Mouse (Mus musculus): ENCODE measurements around the gene Dgkd. TPM values are rescaled to one million over a fixed set of nuclear protein-coding genes. Genes with fewer than 3 reads are reported as not detected.

The Dgkd gene
- polyA plus RNA-seq, 1 experiment = 34.0 TPM

DNA sequence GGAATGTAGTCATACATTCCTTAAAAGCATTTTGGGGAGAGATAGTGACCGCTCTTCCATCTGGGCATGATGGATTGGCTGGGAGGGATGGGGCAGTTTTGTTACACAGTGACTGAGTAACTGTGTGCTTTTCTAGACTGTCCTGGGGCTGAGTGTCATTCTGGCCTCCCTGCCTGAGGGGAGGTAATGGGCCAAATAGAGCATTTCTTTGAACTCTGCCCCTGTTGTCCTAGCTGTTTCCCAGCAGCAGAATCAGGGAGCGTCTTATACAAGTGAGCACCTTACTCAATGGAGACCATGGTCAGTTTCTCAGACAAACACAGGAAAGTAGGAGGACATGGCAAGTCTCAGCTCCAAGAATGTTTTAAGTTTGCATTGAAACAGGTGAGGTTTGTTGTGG, 43.8 kb downstream of the Dgkd start:
- TF ChIP-seq CTCF (IDR thresholded peaks at IDR 0.05; ENCODE audit: borderline replicate concordance, insufficient read depth, low read length) (no peak), POLR2A (IDR thresholded peaks at IDR 0.05; ENCODE audit: low read depth, low read length) (no peak)
- peaks cover 3% of the 10 kb centered on the region; the same call in 1 of the 2 replicates for H3K4me1 ChIP-seq (ENCODE audit: control insufficient read depth, insufficient read depth, low read length)
- H3K4me3 ChIP-seq (ENCODE audit: insufficient read depth, low read length) = no peak overlapping the region
- no peak overlapping the region for H3K27ac ChIP-seq (ENCODE audit: insufficient read depth, low read length)

DNA sequence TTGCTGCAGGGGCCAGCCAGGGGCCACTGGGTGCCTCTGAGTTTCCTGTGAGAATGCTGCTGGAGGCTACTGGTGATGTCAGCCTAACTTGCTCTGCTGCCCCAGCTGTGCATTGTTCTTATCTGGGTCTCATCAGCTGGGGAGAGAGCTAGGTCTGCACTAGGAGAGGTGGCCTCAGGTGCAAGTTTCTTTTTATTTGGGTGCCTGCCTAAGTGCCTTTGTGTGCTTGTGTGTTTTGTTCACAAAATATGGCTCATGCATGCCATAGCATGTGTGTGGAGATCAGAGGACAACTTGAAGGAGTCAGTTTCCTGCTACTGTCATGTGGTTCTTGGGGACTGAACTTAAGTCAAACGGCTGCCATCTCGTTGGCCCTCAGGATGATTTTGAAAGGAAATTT, 46.6 kb downstream of the Dgkd start:
- H3K4me3 ChIP-seq (ENCODE audit: insufficient read depth, low read length) = no peak overlapping the region
- peaks cover 3% of the 10 kb centered on the region; the same call in 1 of the 2 replicates for H3K4me1 ChIP-seq (ENCODE audit: control insufficient read depth, insufficient read depth, low read length)
- no peak for TF ChIP-seq CTCF (IDR thresholded peaks at IDR 0.05; ENCODE audit: borderline replicate concordance, insufficient read depth, low read length)

DNA sequence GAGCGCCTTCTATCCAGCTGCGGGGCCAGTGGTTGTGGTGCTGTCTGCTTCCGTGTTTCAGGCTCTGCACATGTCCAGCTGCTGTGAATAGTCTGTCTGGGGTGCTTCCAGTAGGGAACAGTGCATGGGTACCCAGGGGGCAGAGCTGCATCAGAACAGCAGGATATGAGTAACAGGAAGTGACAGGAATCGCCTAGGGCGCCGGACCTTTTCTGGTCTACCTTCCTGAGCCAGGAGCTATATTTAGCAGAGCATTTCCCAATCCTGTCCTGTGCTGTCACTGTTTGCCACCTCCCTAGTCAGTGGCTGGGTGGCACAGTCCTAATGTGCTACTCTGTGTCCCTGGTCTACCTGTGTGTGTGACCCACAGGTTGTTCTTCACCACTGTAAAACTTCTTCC, 47.9 kb downstream of the Dgkd start:
- no peak overlapping the region for H3K4me3 ChIP-seq (ENCODE audit: insufficient read depth, low read length)
- no peak overlapping the region for H3K27ac ChIP-seq (ENCODE audit: insufficient read depth, low read length)
- H3K4me1 ChIP-seq (ENCODE audit: control insufficient read depth, insufficient read depth, low read length) = peaks cover 3% of the 10 kb centered on the region; the same call in 1 of the 2 replicates
- TF ChIP-seq POLR2A (IDR thresholded peaks at IDR 0.05; ENCODE audit: low read depth, low read length) (no peak), CTCF (IDR thresholded peaks at IDR 0.05; ENCODE audit: borderline replicate concordance, insufficient read depth, low read length) (no peak)

More for the DNA sequence above, 46.6 kb downstream of the Dgkd start:
- no peak overlapping the region for H3K27ac ChIP-seq (ENCODE audit: insufficient read depth, low read length)

DNA sequence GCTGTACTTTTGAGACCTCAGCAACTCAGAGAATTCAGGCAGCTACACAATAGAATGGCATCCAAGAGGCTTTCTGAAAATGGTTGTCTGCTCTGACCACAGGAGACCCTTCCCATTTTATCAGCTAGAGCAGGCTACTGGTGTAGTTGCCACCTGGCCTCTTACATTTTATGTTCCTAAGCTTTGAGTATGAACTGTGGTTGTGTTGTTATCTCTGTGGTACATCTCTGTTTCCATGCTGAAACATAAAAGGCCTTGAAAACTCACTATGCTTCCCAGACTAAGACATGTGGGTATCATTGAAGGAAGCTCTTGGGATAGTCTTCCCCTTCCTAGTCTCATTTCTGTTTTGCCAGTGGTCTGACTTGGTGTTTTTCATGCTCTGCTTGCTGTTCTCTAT, 49.1 kb downstream of the Dgkd start:
- Histone ChIP-seq H3K4me3 (ENCODE audit: insufficient read depth, low read length) (no peak overlapping the region), H3K4me1 (ENCODE audit: control insufficient read depth, insufficient read depth, low read length) (peaks cover 3% of the 10 kb centered on the region; the same call in 1 of the 2 replicates), H3K27ac (ENCODE audit: insufficient read depth, low read length) (no peak overlapping the region)
- TF ChIP-seq POLR2A (IDR thresholded peaks at IDR 0.05; ENCODE audit: low read depth, low read length) (no peak), CTCF (IDR thresholded peaks at IDR 0.05; ENCODE audit: borderline replicate concordance, insufficient read depth, low read length) (no peak)

DNA sequence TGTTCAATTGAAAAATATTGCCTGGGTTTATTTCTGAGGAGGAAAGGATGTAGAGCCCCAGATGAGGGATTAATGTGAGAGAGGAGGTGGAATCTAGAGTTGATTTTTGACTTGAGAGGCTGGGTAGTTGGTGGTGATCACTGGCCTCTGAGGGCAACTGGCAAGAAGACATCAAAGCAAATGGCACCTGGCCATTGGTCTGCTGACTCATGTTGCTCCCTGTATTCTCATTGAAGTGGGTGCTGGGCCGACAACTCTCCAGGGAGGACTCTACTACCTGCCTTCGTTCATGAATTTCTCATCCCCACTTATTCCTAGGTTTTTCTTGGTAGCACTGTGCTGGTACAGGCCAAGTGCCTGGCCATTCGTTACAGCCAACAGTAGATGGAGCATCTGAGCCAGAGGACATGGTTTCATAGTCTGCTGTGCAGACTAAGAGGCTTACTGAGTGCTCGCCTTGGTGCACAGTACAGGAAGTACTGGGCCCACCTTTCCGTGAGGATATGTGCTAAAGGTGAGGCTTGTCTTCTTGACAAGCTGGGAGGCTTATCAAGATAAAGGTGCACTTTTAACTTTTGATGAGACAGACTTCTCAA, 53.4 kb downstream of the Dgkd start:
- no peak overlapping the region for H3K27ac ChIP-seq (ENCODE audit: insufficient read depth, low read length)
- H3K4me3 ChIP-seq (ENCODE audit: insufficient read depth, low read length) = no peak overlapping the region
- no peaks in the 10 kb centered on the region for H3K4me1 ChIP-seq (ENCODE audit: control insufficient read depth, insufficient read depth, low read length)
- TF ChIP-seq POLR2A (IDR thresholded peaks at IDR 0.05; ENCODE audit: low read depth, low read length) (no peak), CTCF (IDR thresholded peaks at IDR 0.05; ENCODE audit: borderline replicate concordance, insufficient read depth, low read length) (no peak)

- no peak overlapping the region for H3K27ac ChIP-seq (ENCODE audit: insufficient read depth, low read length)
- no peaks in the 10 kb centered on the region for H3K4me1 ChIP-seq (ENCODE audit: control insufficient read depth, insufficient read depth, low read length)
- TF ChIP-seq POLR2A (IDR thresholded peaks at IDR 0.05; ENCODE audit: low read depth, low read length) (no peak), CTCF (IDR thresholded peaks at IDR 0.05; ENCODE audit: borderline replicate concordance, insufficient read depth, low read length) (no peak)
- no peak overlapping the region for H3K4me3 ChIP-seq (ENCODE audit: insufficient read depth, low read length)
Observed at GRCm38 (mm10) chr1:87908006-87908405, 54.9 kb downstream of the Dgkd start.

- Histone ChIP-seq H3K4me3 (ENCODE audit: insufficient read depth, low read length) (no peak overlapping the region), H3K4me1 (ENCODE audit: control insufficient read depth, insufficient read depth, low read length) (no peaks in the 10 kb centered on the region), H3K27ac (ENCODE audit: insufficient read depth, low read length) (no peak overlapping the region)
- TF ChIP-seq CTCF (IDR thresholded peaks at IDR 0.05; ENCODE audit: borderline replicate concordance, insufficient read depth, low read length) = no peak
- TF ChIP-seq POLR2A (IDR thresholded peaks at IDR 0.05; ENCODE audit: low read depth, low read length) = no peak
Observed at GRCm38 (mm10) chr1:87908736-87909135, 55.6 kb downstream of the Dgkd start.

DNA sequence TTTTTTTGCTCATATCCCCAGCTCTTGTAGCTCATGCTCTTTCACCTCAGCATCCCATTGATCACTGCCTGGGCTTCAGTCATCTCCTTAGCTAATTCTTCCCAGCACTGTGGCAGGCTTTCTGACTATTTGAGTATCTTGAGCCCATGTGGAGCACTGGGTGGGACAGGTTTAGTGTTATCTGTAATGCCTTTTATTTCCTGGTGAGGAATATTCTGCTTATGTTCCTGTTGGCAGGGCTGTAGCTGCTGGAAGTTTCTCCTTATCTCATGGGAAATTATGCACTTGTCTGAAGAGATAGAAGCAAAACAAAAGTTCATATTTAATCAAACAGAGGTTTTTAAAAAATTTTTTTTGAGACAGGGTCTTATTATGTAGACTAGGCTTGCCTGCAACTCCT, 56.5 kb downstream of the Dgkd start:
- TF ChIP-seq POLR2A (IDR thresholded peaks at IDR 0.05; ENCODE audit: low read depth, low read length) (no peak), CTCF (IDR thresholded peaks at IDR 0.05; ENCODE audit: borderline replicate concordance, insufficient read depth, low read length) (no peak)
- Histone ChIP-seq H3K4me1 (ENCODE audit: control insufficient read depth, insufficient read depth, low read length) (no peaks in the 10 kb centered on the region), H3K27ac (ENCODE audit: insufficient read depth, low read length) (no peak overlapping the region), H3K4me3 (ENCODE audit: insufficient read depth, low read length) (no peak overlapping the region)

DNA sequence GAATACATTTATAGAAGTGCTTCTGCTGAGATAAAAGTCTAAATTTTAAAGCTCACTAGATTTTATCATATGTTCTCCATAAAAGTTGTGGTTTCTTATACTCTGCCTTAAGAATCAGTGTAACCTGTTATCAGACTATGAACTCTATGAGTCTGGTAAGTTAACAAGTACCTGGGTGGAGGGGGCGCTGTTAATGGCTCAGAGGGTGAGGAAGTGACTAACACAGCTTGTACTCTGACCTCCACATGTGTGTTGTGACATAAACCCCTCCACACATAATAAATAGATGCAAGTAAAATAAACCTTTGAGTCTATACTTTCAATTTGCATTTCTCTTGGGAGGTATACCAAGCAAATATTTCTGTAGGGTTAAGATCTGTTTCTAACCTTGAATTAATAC, 57.3 kb downstream of the Dgkd start:
- H3K4me1 ChIP-seq (ENCODE audit: control insufficient read depth, insufficient read depth, low read length) = no peaks in the 10 kb centered on the region
- H3K27ac ChIP-seq (ENCODE audit: insufficient read depth, low read length) = no peak overlapping the region
- H3K4me3 ChIP-seq (ENCODE audit: insufficient read depth, low read length) = no peak overlapping the region
- TF ChIP-seq POLR2A (IDR thresholded peaks at IDR 0.05; ENCODE audit: low read depth, low read length) (no peak), CTCF (IDR thresholded peaks at IDR 0.05; ENCODE audit: borderline replicate concordance, insufficient read depth, low read length) (no peak)

GRCm38 (mm10) chr1:87913356-87913755, 60.3 kb downstream of the Dgkd start:
- Histone ChIP-seq H3K27ac (ENCODE audit: insufficient read depth, low read length) (no peak overlapping the region), H3K4me1 (ENCODE audit: control insufficient read depth, insufficient read depth, low read length) (no peaks in the 10 kb centered on the region), H3K4me3 (ENCODE audit: insufficient read depth, low read length) (no peak overlapping the region)
- TF ChIP-seq CTCF (IDR thresholded peaks at IDR 0.05; ENCODE audit: borderline replicate concordance, insufficient read depth, low read length) (no peak), POLR2A (IDR thresholded peaks at IDR 0.05; ENCODE audit: low read depth, low read length) (no peak)
